Mouse (Mus musculus) ES-E14 (cell line): ENCODE data around the gene Carm1. TPM values are rescaled to one million over a fixed set of nuclear protein-coding genes. Genes with fewer than 3 reads are reported as not detected.

Experiments used
- DNase-seq: peaks from one replicate; pipeline ENCODE4 v3.0.0-alpha.2; 2013; ENCODE audit warnings: low read depth, low spot score
- H3K27ac ChIP-seq: 2 replicates; pipeline ENCODE4 v1.5.1; 2012; ENCODE audit warnings: low read depth, mild to moderate bottlenecking, low read length, moderate library complexity, mixed read lengths; ENCODE audit not compliant: poor library complexity, insufficient read depth, severe bottlenecking
- H3K36me3 ChIP-seq: 2 replicates; pipeline ENCODE4 v1.6.1; 2012; ENCODE audit warnings: mild to moderate bottlenecking, low read length, moderate library complexity, mixed read lengths; ENCODE audit not compliant: control insufficient read depth, poor library complexity, insufficient read depth, severe bottlenecking
- H3K4me1 ChIP-seq, 2 experiments: fragments of 150-350 bp in 1 of 2; sonication (generic) in 1 of 2; 2 replicates each; pipeline ENCODE4 v1.6.1; 2012; ENCODE audit warnings: low read length in 2 of 2, mild to moderate bottlenecking in 1 of 2, mixed read lengths in 1 of 2; ENCODE audit not compliant: control insufficient read depth in 2 of 2, insufficient read depth in 2 of 2, poor library complexity in 1 of 2
- H3K4me3 ChIP-seq, 2 experiments: fragments of 150-350 bp in 1 of 2; sonication (generic) in 1 of 2; 2 replicates each; pipeline ENCODE4 v1.5.1; 2012; ENCODE audit warnings: low read length in 2 of 2, low read depth in 1 of 2, mild to moderate bottlenecking in 1 of 2, mixed read lengths in 1 of 2; ENCODE audit not compliant: insufficient read depth in 1 of 2, poor library complexity in 1 of 2, severe bottlenecking in 1 of 2
- H3K9ac ChIP-seq: 2 replicates; pipeline ENCODE4 v1.6.1; 2012; ENCODE audit warnings: low read depth, mild to moderate bottlenecking, low read length, mixed read lengths; ENCODE audit not compliant: poor library complexity, insufficient read depth, severe bottlenecking
- H3K9me3 ChIP-seq: fragments of 150-350 bp; sonication (generic); 2 replicates; pipeline ENCODE4 v1.6.1; 2012; ENCODE audit warnings: low read depth, mild to moderate bottlenecking, low read length; ENCODE audit not compliant: control insufficient read depth, insufficient read depth
- CHD2 ChIP-seq: IDR thresholded peaks from 2 replicates; pipeline ENCODE4 v1.6.1; 2014; ENCODE audit warnings: mild to moderate bottlenecking, low read depth, low read length, inconsistent platforms
- HCFC1 ChIP-seq: IDR thresholded peaks from 2 replicates; pipeline ENCODE4 v1.6.1; 2012; ENCODE audit warnings: low read length, inconsistent platforms, borderline replicate concordance; ENCODE audit not compliant: insufficient read depth
- MAFK ChIP-seq: IDR thresholded peaks from 2 replicates; pipeline ENCODE4 v1.6.1; 2014; ENCODE audit warnings: mild to moderate bottlenecking, low read depth, low read length, inconsistent platforms; ENCODE audit not compliant: insufficient read depth
- ZC3H11A ChIP-seq: IDR thresholded peaks from 2 replicates; pipeline ENCODE4 v1.6.1; 2012; ENCODE audit warnings: low read depth, mild to moderate bottlenecking, inconsistent platforms, low read length, borderline replicate concordance
- ZNF384 ChIP-seq: IDR thresholded peaks from 2 replicates; pipeline ENCODE4 v1.6.1; 2012; ENCODE audit warnings: low read depth, low read length, inconsistent platforms
- in situ Hi-C, 2 experiments: fragments of 600-800 bp; cut with MboI; formaldehyde crosslinking; loops; one replicate each; pipeline ENCODE4 v1.15.1; 2025; ENCODE audit warnings: low sequenced_read_pairs in 2 of 2, inconsistent platforms in 1 of 2; ENCODE audit not compliant: unreplicated experiment in 2 of 2
- total RNA-seq: library from RNA; depleted of rRNA; stranded (reverse); fragments of 300-350 nt; gene quantifications from 2 replicates; pipeline ENCODE4 v1.2.3, GENCODE M21; 2012

The Carm1 gene
- total RNA-seq, 1 experiment, result 60.0 TPM

- Histone ChIP-seq H3K9ac (no peak overlapping the region), H3K36me3 (no peaks in the 10 kb centered on the region), H3K4me3 (no peak overlapping the region), H3K4me1 (peaks cover 1 to 11% of the 10 kb centered on the region in 2 experiments; a peak in 2 of 4 replicates), H3K27ac (no peak overlapping the region), H3K9me3 (no peaks in the 10 kb centered on the region)
- TF ChIP-seq ZNF384 (no peak), MAFK (no peak), HCFC1 (no peak), CHD2 (no peak), ZC3H11A (no peak)
- no peak for DNase-seq
- in situ Hi-C loops, result no loop called here
Measured at GRCm38 (mm10) chr9:21601073-21601472, 54.4 kb downstream of the Carm1 start.

GRCm38 (mm10) chr9:21601722-21602399 lies 55.2 kb downstream of the Carm1 start:
- H3K4me3 ChIP-seq, result no peak overlapping the region
- no peak overlapping the region for H3K27ac ChIP-seq
- TF ChIP-seq ZC3H11A (0 out of 2 replicates have a peak, but pooled peaks have one; percentile 16), HCFC1 (no peak), ZNF384 (peak; percentile 79), MAFK (no peak)
- H3K4me1 ChIP-seq, result peaks cover 2 to 11% of the 10 kb centered on the region in 2 experiments; a peak in 2 of 4 replicates
- H3K9ac ChIP-seq, result no peak overlapping the region
- DNase-seq, result peak; percentile 86
- no peaks in the 10 kb centered on the region for H3K9me3 ChIP-seq
- in situ Hi-C loops, result no loop called here
- no peaks in the 10 kb centered on the region for H3K36me3 ChIP-seq

GRCm38 (mm10) chr9:21604119-21604518 lies 57.4 kb downstream of the Carm1 start:
- Histone ChIP-seq H3K9me3 (no peaks in the 10 kb centered on the region), H3K4me3 (no peak overlapping the region), H3K27ac (no peak overlapping the region), H3K4me1 (peaks cover 2 to 15% of the 10 kb centered on the region in 2 experiments; a peak in 2 of 4 replicates), H3K36me3 (no peaks in the 10 kb centered on the region), H3K9ac (no peak overlapping the region)
- DNase-seq, result no peak
- in situ Hi-C loops, result no loop called here
- TF ChIP-seq CHD2 (no peak), HCFC1 (no peak), ZC3H11A (no peak), ZNF384 (no peak), MAFK (no peak)

GRCm38 (mm10) chr9:21605865-21606264 lies 59.2 kb downstream of the Carm1 start:
- Histone ChIP-seq H3K4me3 (no peak overlapping the region), H3K9ac (no peak overlapping the region), H3K36me3 (no peaks in the 10 kb centered on the region), H3K4me1 (peaks cover 2 to 15% of the 10 kb centered on the region in 2 experiments; a peak in 2 of 4 replicates), H3K9me3 (no peaks in the 10 kb centered on the region), H3K27ac (no peak overlapping the region)
- TF ChIP-seq ZC3H11A, result no peak
- no peak for TF ChIP-seq HCFC1
- in situ Hi-C loops, result no loop called here
- no peak for DNase-seq

GRCm38 (mm10) chr9:21606648-21607047 lies 60.0 kb downstream of the Carm1 start:
- DNase-seq, result no peak
- Histone ChIP-seq H3K27ac (no peak overlapping the region), H3K9me3 (no peaks in the 10 kb centered on the region), H3K4me3 (no peak overlapping the region), H3K36me3 (no peaks in the 10 kb centered on the region), H3K4me1 (peaks cover 2 to 15% of the 10 kb centered on the region in 2 experiments; a peak in 2 of 4 replicates), H3K9ac (no peak overlapping the region)
- TF ChIP-seq ZC3H11A, result no peak
- in situ Hi-C loops, result no loop called here
